Mouse (Mus musculus) naive thymus-derived CD4-positive, alpha-beta T cell, adult 5 months (primary cell): ENCODE results near the gene Nme4. TPM values are rescaled to one million over a fixed set of nuclear protein-coding genes. Genes with fewer than 3 reads are reported as not detected.

Experiments used
- polyA plus RNA-seq: library from polyadenylated mRNA; unstranded; fragments of 100-300 nt; shearing (Covaris generic); gene quantifications from one replicate; pipeline ENCODE4 v1.2.1, GENCODE M21; 2017

The Nme4 gene
- polyA plus RNA-seq = 10.2 TPM

GRCm38 (mm10) chr17:26095121-26095740 is at the start of gene Nme4:
Gene Nme4, minus strand, starts transcription at chr17:26095602.

GRCm38 (mm10) chr17:26138239-26138836 is 42.9 kb upstream of the Nme4 start, which contains the start of gene Axin1:
Gene Axin1, plus strand, starts transcription at chr17:26138688.

GRCm38 (mm10) chr17:26123267-26123684 is 27.9 kb upstream of the Nme4 start, which contains the start of gene Mrpl28:
Gene Mrpl28, plus strand, starts transcription at chr17:26123500.

GRCm38 (mm10) chr17:26113181-26113948 is 18.0 kb upstream of the Nme4 start, which contains the start of gene Tmem8:
Gene Tmem8, plus strand, starts transcription at chr17:26113299.

GRCm38 (mm10) chr17:26089905-26090632 is 5.3 kb downstream of the Nme4 start, which contains the start of gene Decr2:
Gene Decr2, minus strand, starts transcription at chr17:26090337.

GRCm38 (mm10) chr17:26068831-26069739 is 26.3 kb downstream of the Nme4 start, which contains the start of gene Rab11fip3:
Gene Rab11fip3, minus strand, starts transcription at chr17:26069555.

Other genes with a start within 250 kb of the Nme4 start
- 11.6 TPM for gene Wdr90, start 234.1 kb downstream of the Nme4 start, polyA plus RNA-seq
- gene Mcrip2, start 226.8 kb downstream of the Nme4 start, polyA plus RNA-seq = 7.4 TPM
- 46.3 TPM for gene Mettl26, start 220.5 kb downstream of the Nme4 start, polyA plus RNA-seq
- 0.81 TPM for gene Wfikkn1, start 214.7 kb downstream of the Nme4 start, polyA plus RNA-seq
- gene Rab40c, start 175.9 kb downstream of the Nme4 start, polyA plus RNA-seq = 21.6 TPM
- 44.4 TPM for gene Pigq, start 150.7 kb downstream of the Nme4 start, polyA plus RNA-seq
- not detected for gene Nhlrc4, start 150.6 kb downstream of the Nme4 start, polyA plus RNA-seq
- not detected for gene A930017K11Rik, start 143.0 kb downstream of the Nme4 start, polyA plus RNA-seq
- 25.9 TPM for gene Capn15, start 109.8 kb downstream of the Nme4 start, polyA plus RNA-seq
- gene Rab11fip3, start 26.0 kb downstream of the Nme4 start, polyA plus RNA-seq = 15.6 TPM
- gene Decr2, start 5.3 kb downstream of the Nme4 start, polyA plus RNA-seq = 17.6 TPM
- gene Tmem8, start 17.7 kb upstream of the Nme4 start, polyA plus RNA-seq = 28.4 TPM
- gene Mrpl28, start 27.9 kb upstream of the Nme4 start, polyA plus RNA-seq = 44.7 TPM
- gene Axin1, start 43.1 kb upstream of the Nme4 start, polyA plus RNA-seq = 146 TPM
- not detected for gene Pdia2, start 103.5 kb upstream of the Nme4 start, polyA plus RNA-seq
- 39.8 TPM for gene Rgs11, start 107.3 kb upstream of the Nme4 start, polyA plus RNA-seq
- gene Arhgdig, start 112.2 kb upstream of the Nme4 start, polyA plus RNA-seq = not detected
- 24.9 TPM for gene Fam234a, start 148.6 kb upstream of the Nme4 start, polyA plus RNA-seq
- gene Luc7l, start 157.3 kb upstream of the Nme4 start, polyA plus RNA-seq = 200 TPM